Mouse (Mus musculus): Measurements from ENCODE around the gene Cox7b. TPM values are rescaled to one million over a fixed set of nuclear protein-coding genes. Genes with fewer than 3 reads are reported as not detected.
A peak's percentile ranks its signal among the peaks of the same experiment; 100 is the strongest.

Gene Cox7b
- polyA plus RNA-seq, 1 experiment: 246 TPM

DNA sequence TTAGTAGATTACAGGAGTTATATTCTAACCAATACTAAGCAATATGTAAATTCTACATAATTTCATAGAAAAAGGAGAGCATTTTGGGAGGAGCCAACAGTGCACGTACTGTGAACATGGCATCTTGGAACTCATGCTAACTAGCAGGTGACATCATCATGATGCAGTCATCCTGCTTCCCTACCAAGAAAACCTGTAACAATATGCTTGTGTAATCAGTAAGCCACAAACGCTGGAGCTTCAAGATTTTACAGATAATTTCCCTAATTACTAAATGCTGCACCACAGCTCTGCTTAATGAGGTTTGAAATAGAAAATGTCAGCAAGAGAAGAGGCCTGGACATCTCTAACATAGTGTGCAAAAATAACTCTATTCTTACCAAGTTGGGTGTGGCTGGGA is 20.2 kb downstream of the Cox7b start:
- Histone ChIP-seq H3K4me2 (ENCODE audit: low read depth) (no peak overlapping the region), H3K79me2 (ENCODE audit: control insufficient read depth, insufficient read depth) (peaks cover 69% of the 10 kb centered on the region), H3K27me3 (ENCODE audit: control insufficient read depth, insufficient read depth, insufficient read length) (no peaks in the 10 kb centered on the region), H3K4me3 (no peak overlapping the region), H3ac (ENCODE audit: control insufficient read depth, insufficient read length) (no peak overlapping the region), H3K36me3 (ENCODE audit: control insufficient read depth, insufficient read depth) (no peaks in the 10 kb centered on the region)
- TF ChIP-seq SRF (IDR thresholded peaks at IDR 0.05; ENCODE audit: control insufficient read depth, insufficient read length, low read depth) (no peak), REST (IDR thresholded peaks at IDR 0.05; ENCODE audit: insufficient read depth, insufficient read length) (no peak), MAX (IDR thresholded peaks at IDR 0.05; ENCODE audit: low read depth) (no peak), E2F4 (IDR thresholded peaks at IDR 0.05; ENCODE audit: insufficient read depth) (no peak), MYOG (IDR thresholded peaks at IDR 0.05; ENCODE audit: control insufficient read depth in 1 of 3, insufficient read depth in 1 of 3, insufficient read length in 2 of 3, low read depth in 2 of 3) (no peak), USF1 (IDR thresholded peaks at IDR 0.05; ENCODE audit: low read depth) (no peak), MYOD1 (IDR thresholded peaks at IDR 0.05; ENCODE audit: control insufficient read depth in 1 of 3, insufficient read length in 2 of 3, low read depth in 2 of 3) (no peak), CEBPB (IDR thresholded peaks at IDR 0.05; ENCODE audit: insufficient read depth, poor library complexity, severe bottlenecking) (no peak), TCF3 (IDR thresholded peaks at IDR 0.05; ENCODE audit: insufficient read length, low read depth) (no peak), POLR2A (IDR thresholded peaks at IDR 0.05; ENCODE audit: insufficient read length, low read depth) (no peak), POLR2AphosphoS2 (IDR thresholded peaks at IDR 0.05; ENCODE audit: insufficient read length, low read depth) (no peak), TCF12 (IDR thresholded peaks at IDR 0.05; ENCODE audit: insufficient read depth, poor library complexity, severe bottlenecking) (no peak)

GRCm38 (mm10) chrX:106037185-106037752 is 21.8 kb downstream of the Cox7b start:
- Histone ChIP-seq H3K27me3 (ENCODE audit: control insufficient read depth, insufficient read depth, insufficient read length) (no peaks in the 10 kb centered on the region), H3ac (ENCODE audit: control insufficient read depth, insufficient read length) (no peak overlapping the region), H3K4me3 (no peak overlapping the region), H3K4me2 (ENCODE audit: low read depth) (no peak overlapping the region), H3K79me2 (ENCODE audit: control insufficient read depth, insufficient read depth) (peaks cover 55% of the 10 kb centered on the region), H3K36me3 (ENCODE audit: control insufficient read depth, insufficient read depth) (no peaks in the 10 kb centered on the region)
- TF ChIP-seq CEBPB (IDR thresholded peaks at IDR 0.05; ENCODE audit: insufficient read depth, poor library complexity, severe bottlenecking): no peak
- TF ChIP-seq MYOG (IDR thresholded peaks at IDR 0.05; ENCODE audit: control insufficient read depth in 1 of 3, insufficient read depth in 1 of 3, insufficient read length in 2 of 3, low read depth in 2 of 3): peak in 1 of 3 experiments; percentile 51
- TF ChIP-seq MYOD1 (IDR thresholded peaks at IDR 0.05; ENCODE audit: control insufficient read depth in 1 of 3, insufficient read length in 2 of 3, low read depth in 2 of 3): peak in 1 of 3 experiments; percentile 11

DNA sequence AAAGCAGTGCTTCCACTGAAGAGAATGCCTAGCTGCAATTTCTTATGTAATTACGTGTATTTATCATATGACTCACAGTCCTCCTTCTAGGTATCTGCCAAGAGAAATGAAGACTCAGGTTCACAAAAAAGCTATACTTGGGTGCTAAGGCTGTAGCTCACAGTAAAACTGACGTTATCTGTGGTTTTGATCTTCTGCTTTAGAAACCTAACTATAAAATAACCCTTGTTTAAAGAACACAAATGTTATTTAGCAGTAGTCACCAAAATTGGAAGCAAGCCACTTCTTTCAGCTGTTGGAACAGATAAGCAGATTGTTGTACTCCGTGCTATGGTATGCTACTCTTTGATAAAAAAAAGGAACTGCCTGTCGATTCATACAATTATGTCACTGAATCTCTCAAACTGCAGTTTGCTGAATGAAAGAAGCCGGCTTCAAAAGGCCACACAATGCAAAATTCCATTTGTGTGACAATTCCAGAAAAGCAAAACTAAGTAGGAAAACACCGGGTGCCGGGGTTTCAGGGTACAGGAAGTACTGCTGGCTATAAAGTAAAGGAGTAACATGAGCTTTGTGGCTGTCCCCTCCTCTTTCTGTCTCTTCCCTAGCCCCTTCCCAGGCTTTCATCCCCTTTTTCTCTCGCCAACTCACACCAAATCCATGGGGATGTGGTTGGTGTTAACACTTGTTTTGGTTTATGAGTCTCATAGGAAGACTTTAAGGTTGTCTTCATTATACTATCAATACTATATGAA is 28.5 kb downstream of the Cox7b start:
- TF ChIP-seq MYOD1 (IDR thresholded peaks at IDR 0.05; ENCODE audit: control insufficient read depth in 1 of 3, insufficient read length in 2 of 3, low read depth in 2 of 3): peak in 1 of 3 experiments; percentile 41
- no peak for TF ChIP-seq MAX (IDR thresholded peaks at IDR 0.05; ENCODE audit: low read depth)
- Histone ChIP-seq H3K79me2 (ENCODE audit: control insufficient read depth, insufficient read depth) (peaks cover 39% of the 10 kb centered on the region), H3K36me3 (ENCODE audit: control insufficient read depth, insufficient read depth) (no peaks in the 10 kb centered on the region), H3K4me2 (ENCODE audit: low read depth) (peak overlapping the region; percentile 67), H3K27me3 (ENCODE audit: control insufficient read depth, insufficient read depth, insufficient read length) (no peaks in the 10 kb centered on the region), H3K4me3 (no peak overlapping the region), H3ac (ENCODE audit: control insufficient read depth, insufficient read length) (no peak overlapping the region)

DNA sequence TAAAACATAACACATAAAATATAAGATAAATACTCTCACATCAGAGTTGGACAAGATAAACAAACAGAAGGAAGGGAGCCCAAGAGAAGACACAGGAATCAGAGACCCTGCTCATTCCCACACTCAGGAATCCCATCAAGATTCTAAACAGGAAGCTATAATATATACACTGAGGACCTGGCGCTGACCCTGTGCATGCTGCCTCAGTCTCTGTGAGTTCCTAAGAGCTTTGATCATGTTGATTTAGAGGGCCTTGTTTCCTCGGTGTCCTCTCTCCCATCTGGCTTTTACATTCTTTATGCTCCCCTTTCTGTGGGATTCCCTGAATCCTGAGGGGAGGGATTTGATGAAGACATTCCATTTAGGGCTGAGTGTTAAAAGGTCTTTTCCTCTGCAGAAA is 30.0 kb downstream of the Cox7b start:
- H3K79me2 ChIP-seq (ENCODE audit: control insufficient read depth, insufficient read depth): peaks cover 37% of the 10 kb centered on the region
- no peaks in the 10 kb centered on the region for H3K36me3 ChIP-seq (ENCODE audit: control insufficient read depth, insufficient read depth)
- no peak for TF ChIP-seq POLR2AphosphoS2 (IDR thresholded peaks at IDR 0.05; ENCODE audit: insufficient read length, low read depth)
- no peak for TF ChIP-seq REST (IDR thresholded peaks at IDR 0.05; ENCODE audit: insufficient read depth, insufficient read length)
- no peak for TF ChIP-seq TCF12 (IDR thresholded peaks at IDR 0.05; ENCODE audit: insufficient read depth, poor library complexity, severe bottlenecking)
- no peak for TF ChIP-seq POLR2A (IDR thresholded peaks at IDR 0.05; ENCODE audit: insufficient read length, low read depth)
- no peak for TF ChIP-seq CEBPB (IDR thresholded peaks at IDR 0.05; ENCODE audit: insufficient read depth, poor library complexity, severe bottlenecking)
- no peak for TF ChIP-seq MYOG (IDR thresholded peaks at IDR 0.05; ENCODE audit: control insufficient read depth in 1 of 3, insufficient read depth in 1 of 3, insufficient read length in 2 of 3, low read depth in 2 of 3)
- no peak for TF ChIP-seq SRF (IDR thresholded peaks at IDR 0.05; ENCODE audit: control insufficient read depth, insufficient read length, low read depth)
- no peak for TF ChIP-seq E2F4 (IDR thresholded peaks at IDR 0.05; ENCODE audit: insufficient read depth)
- no peak for TF ChIP-seq TCF3 (IDR thresholded peaks at IDR 0.05; ENCODE audit: insufficient read length, low read depth)
- no peaks in the 10 kb centered on the region for H3K27me3 ChIP-seq (ENCODE audit: control insufficient read depth, insufficient read depth, insufficient read length)
- H3K4me3 ChIP-seq: no peak overlapping the region
- no peak overlapping the region for H3K4me2 ChIP-seq (ENCODE audit: low read depth)
- H3ac ChIP-seq (ENCODE audit: control insufficient read depth, insufficient read length): no peak overlapping the region

- no peak overlapping the region for H3K4me3 ChIP-seq
- H3K79me2 ChIP-seq (ENCODE audit: control insufficient read depth, insufficient read depth): peaks cover 37% of the 10 kb centered on the region
- no peak overlapping the region for H3K4me2 ChIP-seq (ENCODE audit: low read depth)
- H3ac ChIP-seq (ENCODE audit: control insufficient read depth, insufficient read length): no peak overlapping the region
- H3K36me3 ChIP-seq (ENCODE audit: control insufficient read depth, insufficient read depth): no peaks in the 10 kb centered on the region
- no peaks in the 10 kb centered on the region for H3K27me3 ChIP-seq (ENCODE audit: control insufficient read depth, insufficient read depth, insufficient read length)
- TF ChIP-seq E2F4 (IDR thresholded peaks at IDR 0.05; ENCODE audit: insufficient read depth) (no peak), CEBPB (IDR thresholded peaks at IDR 0.05; ENCODE audit: insufficient read depth, poor library complexity, severe bottlenecking) (no peak), MYOG (IDR thresholded peaks at IDR 0.05; ENCODE audit: control insufficient read depth in 1 of 3, insufficient read depth in 1 of 3, insufficient read length in 2 of 3, low read depth in 2 of 3) (no peak), TCF3 (IDR thresholded peaks at IDR 0.05; ENCODE audit: insufficient read length, low read depth) (no peak), SRF (IDR thresholded peaks at IDR 0.05; ENCODE audit: control insufficient read depth, insufficient read length, low read depth) (no peak), MYOD1 (IDR thresholded peaks at IDR 0.05; ENCODE audit: control insufficient read depth in 1 of 3, insufficient read length in 2 of 3, low read depth in 2 of 3) (no peak), POLR2AphosphoS2 (IDR thresholded peaks at IDR 0.05; ENCODE audit: insufficient read length, low read depth) (no peak), TCF12 (IDR thresholded peaks at IDR 0.05; ENCODE audit: insufficient read depth, poor library complexity, severe bottlenecking) (no peak), MAX (IDR thresholded peaks at IDR 0.05; ENCODE audit: low read depth) (no peak)
Observed at GRCm38 (mm10) chrX:106045928-106046327, 30.4 kb downstream of the Cox7b start.

Measured in myocyte (in vitro differentiated cells).